ENCODE assay signal across 9 mouse cellular contexts in genomic region chr1:66176012-66176837, GRCm38 (mm10). TPM values are rescaled to one million over a fixed set of nuclear protein-coding genes. Genes with fewer than 3 reads are reported as not detected.
DNase-seq lines count a peak whose midpoint lies in the region; ATAC-seq and TF ChIP-seq lines count a peak whose summit lies in the region.
"Had no signal": no experiment of that assay in that cellular context is flagged by ENCODE, and none has a peak within 500 bp of the region (broad histone marks: within the 10 kb centered on the region; RNA-seq: fewer than 3 reads in every experiment).

No protein-coding gene starts in this region.

- H3K4me1 ChIP-seq in forebrain, postnatal 0 days (ENCODE audit: insufficient read depth): peaks cover 12% of the 10 kb centered on the region; the same call in 1 of the 2 replicates
- peaks cover 37% of the 10 kb centered on the region for H3K4me1 ChIP-seq in midbrain, embryonic 10.5 days

- no peaks in the 10 kb centered on the region for H3K27me3 ChIP-seq in forebrain, postnatal 0 days (ENCODE audit: insufficient read depth, low read length)
- peaks cover 21% of the 10 kb centered on the region for H3K27me3 ChIP-seq in midbrain, embryonic 10.5 days (ENCODE audit: low read depth, poor library complexity, severe bottlenecking)

- TF ChIP-seq CTCF in forebrain, postnatal 0 days (IDR thresholded peaks at IDR 0.05; ENCODE audit: low read depth): peak; percentile 27; the same call in 1 of the 2 replicates

- H3K27ac ChIP-seq in forebrain, postnatal 0 days (ENCODE audit: low read depth, low read length): peak overlapping the region; percentile 84
- H3K27ac ChIP-seq in midbrain, embryonic 10.5 days (replicated peaks): peak overlapping the region; percentile 85
- H3K27ac ChIP-seq: macrophage had no signal

- 4% methylated on average over 9 of the region's 9 CpGs for WGBS in forebrain, postnatal 0 days
- 21% methylated on average over 9 of the region's 9 CpGs for WGBS in midbrain, embryonic 10.5 days

- peak overlapping the region; percentile 69 for H3K4me2 ChIP-seq in forebrain, postnatal 0 days (ENCODE audit: low read depth)

- peaks cover 4% of the 10 kb centered on the region; the same call in 1 of the 2 replicates for H3K36me3 ChIP-seq in forebrain, postnatal 0 days (ENCODE audit: insufficient read depth)
- no peaks in the 10 kb centered on the region for H3K36me3 ChIP-seq in midbrain, embryonic 10.5 days

- H3K4me3 ChIP-seq in forebrain, postnatal 0 days (ENCODE audit: low read depth, low read length): peak overlapping the region; percentile 99
- peak overlapping the region; percentile 63 for H3K4me3 ChIP-seq in midbrain, embryonic 10.5 days

- DNase-seq in frontal cortex, postnatal 25 days (ENCODE audit: low spot score in 2 of 2): no peak
- DNase-seq in brain, adult 2 months (ENCODE audit: low read depth, low spot score): peak; percentile 68
- DNase-seq in forebrain, postnatal 0 days: peak; percentile 85
- DNase-seq in midbrain, embryonic 10.5 days (ENCODE audit: low spot score): peak; percentile 41
- no peak for DNase-seq in urinary bladder, adult 18-20 months (ENCODE audit: low spot score in 2 of 2)
- no peak for DNase-seq in urinary bladder, postnatal 25 days (ENCODE audit: low spot score)
- no peak for DNase-seq in thymus, postnatal 36 days

- 0 out of 2 replicates have a peak, but pooled peaks have one; percentile 15 for ATAC-seq in frontal cortex, adult (ENCODE audit: low TSS enrichment)
- ATAC-seq in forebrain, postnatal 0 days: peak; percentile 65

- H3K9me3 ChIP-seq in forebrain, postnatal 0 days (ENCODE audit: low read length): no peaks in the 10 kb centered on the region
- no peaks in the 10 kb centered on the region for H3K9me3 ChIP-seq in midbrain, embryonic 10.5 days (replicated peaks)

- H3K9ac ChIP-seq in forebrain, postnatal 0 days: peak overlapping the region; percentile 95

RNA-seq across cellular contexts. Expression of gene Map2, which starts 1.2 kb away (rescaled TPM):
- total RNA-seq in forebrain, postnatal 0 days (2014; rRNA removed): 1,213 and 1,278 TPM in 2 replicates
- 200 and 291 TPM in 2 replicates for polyA plus RNA-seq in forebrain, postnatal 0 days (2015; fragmentation: Nextera tagmentation; extraction: Ambion mirVana)
- 76.0 and 147 TPM in 2 replicates for polyA plus RNA-seq in midbrain, embryonic 10.5 days (2016; fragmentation: Nextera tagmentation; extraction: Ambion mirVana)

Comparison
In these comparisons a context has a peak if more than half of its experiments do, and no peak if none do; other contexts are left out.
1. DNase-seq: peak in brain, adult 2 months (single experiment), forebrain, postnatal 0 days (single experiment) and midbrain, embryonic 10.5 days (single experiment); none in frontal cortex, postnatal 25 days (0 of 2), urinary bladder, adult 18-20 months (0 of 2), urinary bladder, postnatal 25 days (single experiment) and thymus, postnatal 36 days (0 of 2).